Mouse (Mus musculus): ENCODE results near the gene Gm26657.

DNA sequence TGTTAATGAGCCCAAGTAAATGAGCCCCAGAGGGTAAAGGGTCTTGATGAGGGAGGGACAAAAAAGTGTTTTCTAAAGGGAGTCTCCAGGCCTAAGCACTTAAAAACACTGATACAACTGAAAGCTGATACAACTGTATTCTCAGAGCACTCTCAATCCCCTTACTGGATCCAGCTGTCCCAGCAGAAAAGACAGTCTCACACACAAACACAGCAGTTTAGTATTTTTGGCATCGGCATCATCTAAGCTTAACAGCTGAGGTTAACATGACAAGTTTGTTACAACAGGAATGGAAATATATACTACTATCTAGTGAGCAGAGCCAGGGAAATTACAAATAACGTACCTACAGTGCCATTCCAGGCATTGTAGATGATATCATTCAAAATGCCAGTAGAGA is 6.5 kb downstream of the Gm26657 start:
- TF ChIP-seq CTCF (IDR thresholded peaks at IDR 0.05; ENCODE audit: low read depth) = no peak
- TF ChIP-seq EP300 (IDR thresholded peaks at IDR 0.05; ENCODE audit: low read depth) = no peak
